Mouse (Mus musculus) intestine, embryonic 16.5 days (tissue): ENCODE measurements around the gene Nedd4. TPM values are rescaled to one million over a fixed set of nuclear protein-coding genes. Genes with fewer than 3 reads are reported as not detected.

Experiments used
- ATAC-seq: fragments of 200-750 bp; cut with Nextera tagmentation; 2 replicates; pipeline ENCODE4 v1.8.0; 2017; ENCODE audit warnings: moderate TSS enrichment, moderate library complexity
- H3K27ac ChIP-seq: fragments of 300-500 bp; sonication (generic); 2 replicates; pipeline ENCODE4 v1.5.1; 2014; ENCODE audit warnings: mild to moderate bottlenecking, low read length
- H3K27me3 ChIP-seq: fragments of 300-500 bp; sonication (generic); replicated peaks from 2 replicates; pipeline ENCODE4 v1.6.1; 2014; ENCODE audit warnings: low read length, control low read depth, mixed read lengths; ENCODE audit not compliant: control insufficient read depth, insufficient read depth
- H3K36me3 ChIP-seq: fragments of 300-500 bp; sonication (generic); 2 replicates; pipeline ENCODE4 v1.6.1; 2014; ENCODE audit warnings: low read length, control low read depth; ENCODE audit not compliant: control insufficient read depth, insufficient read depth
- H3K4me1 ChIP-seq: fragments of 300-500 bp; sonication (generic); 2 replicates; pipeline ENCODE4 v1.6.1; 2014; ENCODE audit warnings: low read length, control low read depth, mixed read lengths; ENCODE audit not compliant: control insufficient read depth, insufficient read depth
- H3K4me2 ChIP-seq: fragments of 300-500 bp; sonication (generic); 2 replicates; pipeline ENCODE4 v1.6.1; 2014; ENCODE audit warnings: low read depth, low read length, control low read depth
- H3K4me3 ChIP-seq: fragments of 300-500 bp; sonication (generic); 2 replicates; pipeline ENCODE4 v1.5.1; 2014; ENCODE audit warnings: mild to moderate bottlenecking, low read length
- H3K9ac ChIP-seq: fragments of 300-500 bp; sonication (generic); 2 replicates; pipeline ENCODE4 v1.6.1; 2014; ENCODE audit warnings: low read depth, low read length
- H3K9me3 ChIP-seq: fragments of 300-500 bp; sonication (generic); 2 replicates; pipeline ENCODE4 v1.6.1; 2016; ENCODE audit warnings: low read length, control low read depth; ENCODE audit not compliant: control insufficient read depth
- WGBS: fragments of 180-500 bp; shearing (Covaris S2); extraction: QIAGEN DNeasy Blood & Tissue Kit; methylation state at CpG from one replicate; pipeline ENCODE4 v1.1.7; 2014; 5-methylcytosine and 5-hydroxymethylcytosine counted together
- polyA plus RNA-seq: library from polyadenylated mRNA; unstranded; fragments of >200 nt; fragmentation: Nextera tagmentation; extraction: Ambion mirVana; gene quantifications from 2 replicates; pipeline ENCODE4 v1.2.1, GENCODE M21; 2015

Gene Nedd4
- polyA plus RNA-seq, 1 experiment from 2014 or later, result 409 TPM

GRCm38 (mm10) chr9:72644418-72645110, 17.6 kb upstream of the Nedd4 start:
- Histone ChIP-seq H3K4me1 (peaks cover 25% of the 10 kb centered on the region), H3K9ac (no peak overlapping the region), H3K9me3 (no peaks in the 10 kb centered on the region), H3K27ac (peak overlapping the region; percentile 36; the same call in 1 of the 2 replicates), H3K4me2 (no peak overlapping the region), H3K4me3 (no peak overlapping the region), H3K27me3 (no peaks in the 10 kb centered on the region), H3K36me3 (no peaks in the 10 kb centered on the region)
- ATAC-seq, result no peak
- WGBS, result 30% methylated on average over 6 of the region's 6 CpGs

GRCm38 (mm10) chr9:72649781-72650180, 12.4 kb upstream of the Nedd4 start:
- no peaks in the 10 kb centered on the region for H3K36me3 ChIP-seq
- H3K4me2 ChIP-seq, result no peak overlapping the region
- no peak overlapping the region for H3K4me3 ChIP-seq
- no peak overlapping the region for H3K27ac ChIP-seq
- ATAC-seq, result no peak
- 56% methylated on average over 2 of the region's 2 CpGs for WGBS
- H3K9me3 ChIP-seq, result no peaks in the 10 kb centered on the region
- H3K27me3 ChIP-seq, result no peaks in the 10 kb centered on the region
- H3K4me1 ChIP-seq, result peaks cover 10% of the 10 kb centered on the region; the same call in 1 of the 2 replicates
- H3K9ac ChIP-seq, result no peak overlapping the region

- WGBS, result 22% methylated on average over 8 of the region's 8 CpGs
- no peak overlapping the region for H3K4me3 ChIP-seq
- ATAC-seq, result peak; percentile 55
- no peaks in the 10 kb centered on the region for H3K9me3 ChIP-seq
- H3K27me3 ChIP-seq, result no peaks in the 10 kb centered on the region
- peak overlapping the region; percentile 71 for H3K27ac ChIP-seq
- peaks cover 14% of the 10 kb centered on the region; the same call in 1 of the 2 replicates for H3K4me1 ChIP-seq
- H3K4me2 ChIP-seq, result peak overlapping the region; percentile 24; the same call in 1 of the 2 replicates
- H3K36me3 ChIP-seq, result no peaks in the 10 kb centered on the region
- no peak overlapping the region for H3K9ac ChIP-seq
Observed at GRCm38 (mm10) chr9:72652961-72653360, 9.2 kb upstream of the Nedd4 start.

- peak; percentile 23; the same call in 1 of the 2 replicates for ATAC-seq
- Histone ChIP-seq H3K4me3 (no peak overlapping the region), H3K4me1 (peaks cover 14% of the 10 kb centered on the region; the same call in 1 of the 2 replicates), H3K36me3 (no peaks in the 10 kb centered on the region), H3K4me2 (peak overlapping the region; percentile 24), H3K9ac (0 out of 2 replicates have a peak overlapping the region, but pooled peaks have one; percentile 4), H3K27me3 (no peaks in the 10 kb centered on the region), H3K9me3 (no peaks in the 10 kb centered on the region), H3K27ac (peak overlapping the region; percentile 71)
- 50% methylated on average over 4 of the region's 4 CpGs for WGBS
Observed at GRCm38 (mm10) chr9:72653533-72653932, 8.6 kb upstream of the Nedd4 start.

GRCm38 (mm10) chr9:72654593-72655242, 7.4 kb upstream of the Nedd4 start:
- Histone ChIP-seq H3K27me3 (no peaks in the 10 kb centered on the region), H3K4me1 (peaks cover 14% of the 10 kb centered on the region; the same call in 1 of the 2 replicates), H3K4me2 (no peak overlapping the region), H3K9ac (no peak overlapping the region), H3K4me3 (no peak overlapping the region), H3K9me3 (no peaks in the 10 kb centered on the region), H3K27ac (no peak overlapping the region), H3K36me3 (no peaks in the 10 kb centered on the region)
- 64% methylated on average over 6 of the region's 6 CpGs for WGBS
- ATAC-seq, result peak; percentile 58

GRCm38 (mm10) chr9:72655602-72656001, 6.5 kb upstream of the Nedd4 start:
- WGBS, result 80% methylated on average over 5 of the region's 5 CpGs
- Histone ChIP-seq H3K27ac (no peak overlapping the region), H3K4me1 (peaks cover 14% of the 10 kb centered on the region; the same call in 1 of the 2 replicates), H3K4me3 (no peak overlapping the region), H3K9me3 (no peaks in the 10 kb centered on the region), H3K9ac (no peak overlapping the region), H3K4me2 (no peak overlapping the region), H3K27me3 (no peaks in the 10 kb centered on the region), H3K36me3 (no peaks in the 10 kb centered on the region)
- no peak for ATAC-seq

- no peaks in the 10 kb centered on the region for H3K36me3 ChIP-seq
- no peaks in the 10 kb centered on the region for H3K9me3 ChIP-seq
- no peak overlapping the region for H3K4me2 ChIP-seq
- WGBS, result 53% methylated on average over 4 of the region's 4 CpGs
- H3K4me3 ChIP-seq, result no peak overlapping the region
- no peak overlapping the region for H3K9ac ChIP-seq
- no peak for ATAC-seq
- no peaks in the 10 kb centered on the region for H3K27me3 ChIP-seq
- peaks cover 16% of the 10 kb centered on the region; the same call in 1 of the 2 replicates for H3K4me1 ChIP-seq
- H3K27ac ChIP-seq, result no peak overlapping the region
Observed at GRCm38 (mm10) chr9:72656491-72656890, 5.7 kb upstream of the Nedd4 start.

- H3K27me3 ChIP-seq, result no peaks in the 10 kb centered on the region
- no peak overlapping the region for H3K27ac ChIP-seq
- H3K9me3 ChIP-seq, result no peaks in the 10 kb centered on the region
- WGBS, result 56% methylated on average over 3 of the region's 3 CpGs
- H3K4me1 ChIP-seq, result peaks cover 16% of the 10 kb centered on the region; the same call in 1 of the 2 replicates
- ATAC-seq, result no peak
- no peak overlapping the region for H3K9ac ChIP-seq
- H3K36me3 ChIP-seq, result no peaks in the 10 kb centered on the region
- no peak overlapping the region for H3K4me2 ChIP-seq
- no peak overlapping the region for H3K4me3 ChIP-seq
Observed at GRCm38 (mm10) chr9:72656940-72657339, 5.2 kb upstream of the Nedd4 start.

GRCm38 (mm10) chr9:72657694-72658093, 4.5 kb upstream of the Nedd4 start:
- H3K36me3 ChIP-seq, result no peaks in the 10 kb centered on the region
- no peak overlapping the region for H3K4me2 ChIP-seq
- 82% methylated on average over 1 of the region's 1 CpGs for WGBS
- no peak overlapping the region for H3K9ac ChIP-seq
- peaks cover 11% of the 10 kb centered on the region; the same call in 1 of the 2 replicates for H3K4me1 ChIP-seq
- ATAC-seq, result no peak
- H3K27ac ChIP-seq, result no peak overlapping the region
- no peaks in the 10 kb centered on the region for H3K27me3 ChIP-seq
- H3K4me3 ChIP-seq, result no peak overlapping the region
- no peaks in the 10 kb centered on the region for H3K9me3 ChIP-seq
